Mouse (Mus musculus) embryonic facial prominence, embryonic 12.5 days (tissue): ENCODE results near the gene Tpte. TPM values are rescaled to one million over a fixed set of nuclear protein-coding genes. Genes with fewer than 3 reads are reported as not detected.
A peak's percentile ranks its signal among the peaks of the same experiment; 100 is the strongest.

Experiments used
- ATAC-seq: fragments of 200-750 bp; cut with Nextera tagmentation; 2 replicates; pipeline ENCODE4 v1.8.0; 2017; ENCODE audit not compliant: insufficient number of reproducible peaks, insufficient read depth, low FRiP score, low TSS enrichment
- H3K27ac ChIP-seq: fragments of 300-500 bp; sonication (generic); 2 replicates; pipeline ENCODE4 v1.5.1; 2016; ENCODE audit warnings: mild to moderate bottlenecking
- H3K27me3 ChIP-seq: fragments of 300-500 bp; sonication (generic); 2 replicates; pipeline ENCODE4 v1.6.1; 2016; ENCODE audit warnings: mild to moderate bottlenecking, moderate library complexity
- H3K36me3 ChIP-seq: fragments of 300-500 bp; sonication (generic); 2 replicates; pipeline ENCODE4 v1.6.1; 2016; ENCODE audit warnings: mild to moderate bottlenecking
- H3K4me1 ChIP-seq: fragments of 300-500 bp; sonication (generic); 2 replicates; pipeline ENCODE4 v1.6.1; 2016
- H3K4me2 ChIP-seq: fragments of 300-500 bp; sonication (generic); replicated peaks from 2 replicates; pipeline ENCODE4 v1.6.1; 2016; ENCODE audit warnings: mild to moderate bottlenecking, moderate library complexity
- H3K4me3 ChIP-seq: fragments of 300-500 bp; sonication (generic); 2 replicates; pipeline ENCODE4 v1.5.1; 2016; ENCODE audit warnings: mild to moderate bottlenecking
- H3K9ac ChIP-seq: fragments of 300-500 bp; sonication (generic); 2 replicates; pipeline ENCODE4 v1.6.1; 2016; ENCODE audit warnings: mild to moderate bottlenecking, moderate library complexity
- H3K9me3 ChIP-seq: fragments of 300-500 bp; sonication (generic); 2 replicates; pipeline ENCODE4 v1.6.1; 2016; ENCODE audit warnings: mild to moderate bottlenecking, moderate library complexity
- WGBS: fragments of 180-500 bp; shearing (Covaris S2); methylation state at CpG from one replicate; pipeline ENCODE4 v1.1.7; 2016; 5-methylcytosine and 5-hydroxymethylcytosine counted together
- polyA plus RNA-seq: library from polyadenylated mRNA; unstranded; fragments of >200 nt; fragmentation: Nextera tagmentation; extraction: Ambion mirVana; gene quantifications from 2 replicates; pipeline ENCODE4 v1.2.1, GENCODE M21; 2016

The Tpte gene
- polyA plus RNA-seq, 1 experiment from 2014 or later = not detected

- WGBS = 92% methylated on average over 11 of the region's 11 CpGs
- no peak overlapping the region for H3K4me2 ChIP-seq
- H3K4me3 ChIP-seq = no peak overlapping the region
- no peak overlapping the region for H3K27ac ChIP-seq
- H3K27me3 ChIP-seq = no peaks in the 10 kb centered on the region
- H3K9ac ChIP-seq = no peak overlapping the region
- peaks cover 18% of the 10 kb centered on the region for H3K36me3 ChIP-seq
- H3K4me1 ChIP-seq = no peaks in the 10 kb centered on the region
- no peaks in the 10 kb centered on the region for H3K9me3 ChIP-seq
- ATAC-seq = no peak
Observed at GRCm38 (mm10) chr8:22380934-22381333, 97.7 kb downstream of the Tpte start.

GRCm38 (mm10) chr8:22382824-22383595 is 99.8 kb downstream of the Tpte start:
- no peak overlapping the region for H3K27ac ChIP-seq
- H3K4me2 ChIP-seq = no peak overlapping the region
- H3K4me1 ChIP-seq = no peaks in the 10 kb centered on the region
- WGBS = 76% methylated on average over 19 of the region's 19 CpGs
- H3K9ac ChIP-seq = no peak overlapping the region
- peaks cover 28% of the 10 kb centered on the region for H3K36me3 ChIP-seq
- no peaks in the 10 kb centered on the region for H3K9me3 ChIP-seq
- H3K4me3 ChIP-seq = no peak overlapping the region
- H3K27me3 ChIP-seq = no peaks in the 10 kb centered on the region
- ATAC-seq = no peak

GRCm38 (mm10) chr8:22385158-22385557 is 101.9 kb downstream of the Tpte start:
- Histone ChIP-seq H3K4me2 (no peak overlapping the region), H3K9ac (no peak overlapping the region), H3K27me3 (no peaks in the 10 kb centered on the region), H3K9me3 (no peaks in the 10 kb centered on the region), H3K4me3 (no peak overlapping the region), H3K36me3 (peaks cover 47% of the 10 kb centered on the region), H3K27ac (no peak overlapping the region), H3K4me1 (no peaks in the 10 kb centered on the region)
- ATAC-seq = no peak
- WGBS = 85% methylated on average over 6 of the region's 6 CpGs

- peaks cover 37% of the 10 kb centered on the region for H3K36me3 ChIP-seq
- no peak for ATAC-seq
Observed at GRCm38 (mm10) chr8:22389874-22390273, 106.6 kb downstream of the Tpte start.

DNA sequence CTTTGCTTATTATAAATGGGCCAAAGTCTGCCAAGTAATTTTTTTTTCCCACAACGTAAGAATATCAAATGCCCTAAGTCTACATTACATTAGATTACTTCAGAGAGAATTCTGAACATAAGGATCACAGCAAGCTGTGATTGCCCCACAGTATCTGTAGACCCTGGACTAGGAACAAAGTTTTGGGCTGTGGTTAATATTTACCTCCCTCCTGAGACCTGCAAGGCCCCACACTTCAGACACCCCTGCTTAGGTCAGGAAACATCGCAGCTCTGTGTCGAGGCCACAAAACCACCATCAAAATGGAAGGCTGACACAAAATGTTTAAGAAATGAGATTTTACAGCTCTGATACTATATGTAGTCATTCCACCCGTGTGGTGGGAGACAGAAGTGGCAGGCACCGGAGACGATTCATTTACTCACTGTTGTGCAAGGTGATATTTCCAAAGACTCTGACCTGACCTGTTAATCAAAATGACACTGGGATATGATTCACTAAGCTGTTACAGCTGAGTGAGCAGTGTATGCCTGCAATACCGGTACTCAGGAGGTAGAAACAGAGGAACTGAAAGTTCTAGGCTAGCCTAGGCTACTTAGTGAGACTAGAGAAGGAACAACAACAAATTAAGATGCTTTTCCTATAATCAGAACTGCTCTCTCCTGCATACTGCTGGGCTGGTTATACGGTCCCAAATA is 107.7 kb downstream of the Tpte start:
- H3K9me3 ChIP-seq = no peaks in the 10 kb centered on the region
- H3K4me1 ChIP-seq = no peaks in the 10 kb centered on the region
- no peaks in the 10 kb centered on the region for H3K27me3 ChIP-seq
- no peak overlapping the region for H3K4me2 ChIP-seq
- H3K27ac ChIP-seq = no peak overlapping the region
- no peak overlapping the region for H3K4me3 ChIP-seq
- no peak overlapping the region for H3K9ac ChIP-seq
- ATAC-seq = no peak
- peaks cover 37% of the 10 kb centered on the region for H3K36me3 ChIP-seq
- WGBS = 87% methylated on average over 8 of the region's 8 CpGs

More at GRCm38 (mm10) chr8:22389874-22390273, 106.6 kb downstream of the Tpte start:
- Histone ChIP-seq H3K4me2 (no peak overlapping the region), H3K4me1 (no peaks in the 10 kb centered on the region), H3K27ac (no peak overlapping the region), H3K27me3 (no peaks in the 10 kb centered on the region), H3K4me3 (no peak overlapping the region), H3K9ac (no peak overlapping the region), H3K9me3 (no peaks in the 10 kb centered on the region)
- WGBS = 80% methylated on average over 10 of the region's 10 CpGs

- no peak overlapping the region for H3K9ac ChIP-seq
- no peak for ATAC-seq
- peaks cover 11% of the 10 kb centered on the region; the same call in 1 of the 2 replicates for H3K4me1 ChIP-seq
- no peak overlapping the region for H3K27ac ChIP-seq
- no peak overlapping the region for H3K4me2 ChIP-seq
- H3K27me3 ChIP-seq = no peaks in the 10 kb centered on the region
- H3K9me3 ChIP-seq = no peaks in the 10 kb centered on the region
- no peak overlapping the region for H3K4me3 ChIP-seq
- 69% methylated on average over 4 of the region's 4 CpGs for WGBS
- H3K36me3 ChIP-seq = peaks cover 14% of the 10 kb centered on the region
Observed at GRCm38 (mm10) chr8:22394471-22394870, 111.2 kb downstream of the Tpte start.

DNA sequence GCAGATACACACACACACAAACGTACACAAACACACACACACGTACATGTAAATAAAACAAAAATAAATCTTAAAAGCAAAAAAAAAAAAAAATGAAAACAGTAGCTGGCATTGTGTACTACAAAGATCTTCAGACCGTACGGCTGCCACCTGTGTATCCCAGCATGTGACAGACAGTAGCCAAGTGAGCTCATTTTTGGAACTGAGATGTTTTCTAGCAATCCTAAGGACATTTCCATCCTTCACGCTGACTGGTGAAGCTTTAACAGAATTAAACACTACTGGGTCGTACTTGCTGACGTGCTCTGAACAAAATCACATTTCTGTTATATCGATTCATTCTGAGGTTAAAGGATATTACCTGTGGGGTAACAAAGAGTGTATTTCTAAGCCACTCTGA is 112.0 kb downstream of the Tpte start:
- H3K9ac ChIP-seq = no peak overlapping the region
- no peaks in the 10 kb centered on the region for H3K9me3 ChIP-seq
- no peak for ATAC-seq
- peaks cover 7% of the 10 kb centered on the region; the same call in 1 of the 2 replicates for H3K36me3 ChIP-seq
- H3K4me3 ChIP-seq = no peak overlapping the region
- no peak overlapping the region for H3K4me2 ChIP-seq
- H3K4me1 ChIP-seq = peaks cover 11% of the 10 kb centered on the region; the same call in 1 of the 2 replicates
- WGBS = 94% methylated on average over 8 of the region's 8 CpGs
- H3K27me3 ChIP-seq = no peaks in the 10 kb centered on the region
- H3K27ac ChIP-seq = no peak overlapping the region

DNA sequence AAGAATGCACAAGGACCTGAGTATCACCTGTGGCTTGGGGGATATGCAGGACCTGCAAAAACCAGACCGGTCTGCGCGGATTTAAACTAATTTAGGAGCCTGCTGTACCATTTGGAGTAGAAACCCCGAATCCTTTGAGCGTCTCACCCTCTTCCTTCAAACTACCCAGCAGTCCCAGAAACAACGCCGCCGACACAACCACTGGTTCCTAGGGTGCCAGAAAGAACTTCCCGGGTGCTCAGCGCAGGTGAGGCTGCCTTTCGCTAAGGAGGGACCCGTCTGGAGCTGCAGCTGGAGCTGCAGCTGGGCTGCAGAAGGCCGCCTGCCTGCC is 114.5 kb downstream of the Tpte start:
- H3K27ac ChIP-seq = peak overlapping the region; percentile 32; the same call in 1 of the 2 replicates
- peak overlapping the region; percentile 67 for H3K4me3 ChIP-seq
- H3K4me2 ChIP-seq = peak overlapping the region; percentile 63
- H3K9ac ChIP-seq = peak overlapping the region; percentile 54
- H3K36me3 ChIP-seq = no peaks in the 10 kb centered on the region
- no peaks in the 10 kb centered on the region for H3K9me3 ChIP-seq
- WGBS = under 1% methylated on average over 13 of the region's 13 CpGs
- peaks cover 11% of the 10 kb centered on the region; the same call in 1 of the 2 replicates for H3K4me1 ChIP-seq
- no peak for ATAC-seq
- no peaks in the 10 kb centered on the region for H3K27me3 ChIP-seq

DNA sequence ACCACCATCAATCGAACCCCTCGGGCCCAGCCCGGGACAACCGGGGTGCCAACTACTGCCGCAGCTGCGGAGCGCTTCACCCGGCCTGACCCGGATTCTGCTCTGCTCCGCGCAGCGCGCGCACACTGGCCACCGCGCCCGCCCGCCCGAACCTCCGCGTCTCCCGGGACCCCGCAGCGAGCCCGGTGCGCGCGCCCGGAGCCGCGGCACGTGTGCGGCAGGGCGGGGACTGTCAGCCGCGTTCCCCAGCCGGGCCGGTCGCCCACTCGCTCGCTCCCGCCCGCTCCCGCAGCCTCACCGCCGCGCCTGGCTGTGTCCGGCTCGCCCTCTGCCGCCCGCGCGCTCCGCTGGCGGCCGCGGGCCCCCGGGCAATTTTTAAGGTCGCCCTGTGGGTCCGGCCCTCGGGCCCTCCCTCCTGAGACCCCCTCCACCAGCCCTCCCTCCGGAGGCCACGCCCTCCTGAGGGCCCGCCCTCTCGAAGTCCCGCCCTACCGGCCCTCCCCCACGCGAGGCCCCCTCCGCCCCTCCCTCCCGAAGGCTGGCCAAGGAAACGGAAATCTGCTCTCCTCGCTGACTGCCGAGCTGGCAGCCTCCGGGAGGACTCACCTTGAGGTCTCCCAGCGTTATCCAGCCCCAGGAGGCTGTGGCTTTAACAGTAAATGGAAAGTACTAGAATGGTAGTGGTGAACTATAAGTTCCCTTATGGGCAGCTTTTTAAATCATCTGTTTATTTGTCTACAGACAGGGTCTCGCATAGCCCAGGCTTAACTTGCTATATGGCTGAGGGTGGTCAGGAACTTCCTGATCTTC is 115.1 kb downstream of the Tpte start, which contains the start of gene Slc25a15:
TSS of gene Slc25a15 (minus strand) at position 456 of the 810 bp plus-strand sequence.
- Histone ChIP-seq H3K4me3 (peak within 1 kb of the TSS; percentile 67), H3K27me3 (no peaks in the 10 kb centered on the region), H3K27ac (peak within 1 kb of the TSS; percentile 47), H3K9me3 (no peaks in the 10 kb centered on the region), H3K9ac (peak within 1 kb of the TSS; percentile 54), H3K4me2 (peak within 1 kb of the TSS; percentile 63), H3K36me3 (no peaks in the 10 kb centered on the region), H3K4me1 (peaks cover 11% of the 10 kb centered on the region; the same call in 1 of the 2 replicates)
- WGBS = under 1% methylated on average over 65 of the region's 77 CpGs
- ATAC-seq = peak; percentile 86

DNA sequence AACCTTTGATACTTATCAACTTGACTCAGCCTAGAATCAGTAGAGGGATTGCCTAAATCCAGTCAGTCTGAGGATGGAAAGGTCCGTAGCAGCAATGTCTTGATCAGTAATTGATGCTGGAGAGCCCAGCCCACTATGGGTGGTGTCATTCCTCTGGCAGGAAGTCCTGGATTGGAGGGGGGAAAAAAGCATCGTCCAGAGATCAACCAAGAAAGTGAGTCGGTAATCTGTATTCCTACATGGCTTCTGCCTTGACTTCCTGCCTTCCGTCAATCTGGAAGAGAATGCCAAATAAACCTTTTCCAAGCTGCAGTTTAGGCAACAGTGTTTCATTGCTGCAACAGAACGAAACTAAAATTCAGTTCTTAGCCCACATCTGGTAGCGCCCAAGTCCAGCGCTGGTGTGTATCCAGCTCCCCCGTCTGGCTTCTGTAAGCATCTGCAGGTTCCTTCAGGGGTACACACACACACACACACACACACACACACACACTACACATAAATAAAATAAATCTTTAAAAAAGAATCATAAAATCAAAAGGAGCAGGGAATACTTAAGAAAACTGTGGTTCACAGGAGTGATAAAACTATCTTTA is 116.1 kb downstream of the Tpte start:
- ATAC-seq = no peak
- Histone ChIP-seq H3K4me1 (peaks cover 11% of the 10 kb centered on the region; the same call in 1 of the 2 replicates), H3K4me3 (peak overlapping the region; percentile 67), H3K36me3 (no peaks in the 10 kb centered on the region), H3K9me3 (no peaks in the 10 kb centered on the region), H3K27ac (peak overlapping the region; percentile 47; the same call in 1 of the 2 replicates), H3K4me2 (peak overlapping the region; percentile 63), H3K27me3 (no peaks in the 10 kb centered on the region), H3K9ac (peak overlapping the region; percentile 54; the same call in 1 of the 2 replicates)
- 85% methylated on average over 8 of the region's 8 CpGs for WGBS

GRCm38 (mm10) chr8:22400593-22400992 is 117.4 kb downstream of the Tpte start:
- Histone ChIP-seq H3K36me3 (no peaks in the 10 kb centered on the region), H3K9ac (no peak overlapping the region), H3K4me1 (peaks cover 11% of the 10 kb centered on the region; the same call in 1 of the 2 replicates), H3K4me3 (no peak overlapping the region), H3K27ac (no peak overlapping the region), H3K4me2 (no peak overlapping the region), H3K27me3 (no peaks in the 10 kb centered on the region), H3K9me3 (no peaks in the 10 kb centered on the region)
- ATAC-seq = no peak
- WGBS = 86% methylated on average over 4 of the region's 4 CpGs
